Mouse (Mus musculus): ENCODE data around the gene Ttll4. TPM values are rescaled to one million over a fixed set of nuclear protein-coding genes. Genes with fewer than 3 reads are reported as not detected.
A peak's percentile ranks its signal among the peaks of the same experiment; 100 is the strongest.

Gene Ttll4
- total and polyA plus RNA-seq, 2 experiments from 2014 or later: 3.5 to 22.9 TPM

- H3K4me1 ChIP-seq (ENCODE audit: control insufficient read depth, insufficient read depth): peaks cover 5% of the 10 kb centered on the region; the same call in 1 of the 2 replicates
Measured at GRCm38 (mm10) chr1:74712046-74712445, 50.5 kb downstream of the Ttll4 start.

GRCm38 (mm10) chr1:74712461-74713098 is 51.0 kb downstream of the Ttll4 start:
- H3K27me3 ChIP-seq (ENCODE audit: control insufficient read depth, insufficient read depth, low read length): no peaks in the 10 kb centered on the region
- H3K36me3 ChIP-seq (replicated peaks; ENCODE audit: control insufficient read depth, insufficient read depth, low read length): no peaks in the 10 kb centered on the region
- H3K4me3 ChIP-seq (ENCODE audit: low read depth, low read length): peak overlapping the region; percentile 63
- DNase-seq (ENCODE audit: low spot score): no peak
- TF ChIP-seq EP300 (IDR thresholded peaks at IDR 0.05; ENCODE audit: low read depth) (no peak), CTCF (IDR thresholded peaks at IDR 0.05; ENCODE audit: low read depth) (no peak)
- 36% methylated on average over 5 of the region's 5 CpGs for WGBS
- peak overlapping the region; percentile 84 for H3K4me2 ChIP-seq (ENCODE audit: low read depth, low read length)
- peaks cover 5% of the 10 kb centered on the region; the same call in 1 of the 2 replicates for H3K4me1 ChIP-seq (ENCODE audit: control insufficient read depth, insufficient read depth)
- H3K9ac ChIP-seq (replicated peaks; ENCODE audit: low read depth, low read length): peak overlapping the region; percentile 71; the same call in 1 of the 2 replicates
- no peak for ATAC-seq (ENCODE audit: insufficient read depth, low read depth)
- no peaks in the 10 kb centered on the region for H3K9me3 ChIP-seq (replicated peaks; ENCODE audit: control insufficient read depth, low read length)
- peak overlapping the region; percentile 75 for H3K27ac ChIP-seq (ENCODE audit: low read depth)

More at GRCm38 (mm10) chr1:74712046-74712445, 50.5 kb downstream of the Ttll4 start:
- Histone ChIP-seq H3K27ac (ENCODE audit: low read depth) (no peak overlapping the region), H3K4me3 (ENCODE audit: low read depth, low read length) (no peak overlapping the region), H3K4me2 (ENCODE audit: low read depth, low read length) (no peak overlapping the region), H3K36me3 (replicated peaks; ENCODE audit: control insufficient read depth, insufficient read depth, low read length) (no peaks in the 10 kb centered on the region), H3K9ac (replicated peaks; ENCODE audit: low read depth, low read length) (no peak overlapping the region), H3K9me3 (replicated peaks; ENCODE audit: control insufficient read depth, low read length) (no peaks in the 10 kb centered on the region), H3K27me3 (ENCODE audit: control insufficient read depth, insufficient read depth, low read length) (no peaks in the 10 kb centered on the region)
- DNase-seq (ENCODE audit: low spot score): no peak
- WGBS: 82% methylated on average over 4 of the region's 4 CpGs
- ATAC-seq (ENCODE audit: insufficient read depth, low read depth): no peak
- no peak for TF ChIP-seq CTCF (IDR thresholded peaks at IDR 0.05; ENCODE audit: low read depth)
- TF ChIP-seq EP300 (IDR thresholded peaks at IDR 0.05; ENCODE audit: low read depth): no peak

GRCm38 (mm10) chr1:74713099-74713858 is 51.7 kb downstream of the Ttll4 start, which contains the start of gene Cyp27a1:
Cyp27a1 (plus strand) TSS chr1:74713574.
- peak; percentile 70 for DNase-seq (ENCODE audit: low spot score)
- Histone ChIP-seq H3K4me3 (ENCODE audit: low read depth, low read length) (peak within 1 kb of the TSS; percentile 63), H3K27me3 (ENCODE audit: control insufficient read depth, insufficient read depth, low read length) (no peaks in the 10 kb centered on the region), H3K9ac (replicated peaks; ENCODE audit: low read depth, low read length) (peak within 1 kb of the TSS; percentile 71), H3K9me3 (replicated peaks; ENCODE audit: control insufficient read depth, low read length) (no peaks in the 10 kb centered on the region), H3K4me1 (ENCODE audit: control insufficient read depth, insufficient read depth) (peaks cover 5% of the 10 kb centered on the region; the same call in 1 of the 2 replicates), H3K27ac (ENCODE audit: low read depth) (peak within 1 kb of the TSS; percentile 75), H3K36me3 (replicated peaks; ENCODE audit: control insufficient read depth, insufficient read depth, low read length) (no peaks in the 10 kb centered on the region), H3K4me2 (ENCODE audit: low read depth, low read length) (peak within 1 kb of the TSS; percentile 84)
- TF ChIP-seq CTCF (IDR thresholded peaks at IDR 0.05; ENCODE audit: low read depth): peak; percentile 23; the same call in 1 of the 2 replicates
- no peak for TF ChIP-seq EP300 (IDR thresholded peaks at IDR 0.05; ENCODE audit: low read depth)
- peak; percentile 86 for ATAC-seq (ENCODE audit: insufficient read depth, low read depth)
- 2% methylated on average over 35 of the region's 35 CpGs for WGBS

GRCm38 (mm10) chr1:74713859-74714730 is 52.5 kb downstream of the Ttll4 start:
- no peak for DNase-seq (ENCODE audit: low spot score)
- 17% methylated on average over 12 of the region's 12 CpGs for WGBS

GRCm38 (mm10) chr1:74714967-74715366 is 53.4 kb downstream of the Ttll4 start:
- Histone ChIP-seq H3K9me3 (replicated peaks; ENCODE audit: control insufficient read depth, low read length) (no peaks in the 10 kb centered on the region), H3K4me1 (ENCODE audit: control insufficient read depth, insufficient read depth) (peaks cover 5% of the 10 kb centered on the region; the same call in 1 of the 2 replicates), H3K4me2 (ENCODE audit: low read depth, low read length) (no peak overlapping the region), H3K36me3 (replicated peaks; ENCODE audit: control insufficient read depth, insufficient read depth, low read length) (no peaks in the 10 kb centered on the region), H3K27ac (ENCODE audit: low read depth) (no peak overlapping the region), H3K4me3 (ENCODE audit: low read depth, low read length) (no peak overlapping the region), H3K27me3 (ENCODE audit: control insufficient read depth, insufficient read depth, low read length) (no peaks in the 10 kb centered on the region), H3K9ac (replicated peaks; ENCODE audit: low read depth, low read length) (no peak overlapping the region)
- 54% methylated on average over 2 of the region's 2 CpGs for WGBS
- ATAC-seq (ENCODE audit: insufficient read depth, low read depth) (no peak), DNase-seq (ENCODE audit: low spot score) (no peak)
- TF ChIP-seq EP300 (IDR thresholded peaks at IDR 0.05; ENCODE audit: low read depth) (no peak), CTCF (IDR thresholded peaks at IDR 0.05; ENCODE audit: low read depth) (no peak)

More at GRCm38 (mm10) chr1:74713859-74714730, 52.5 kb downstream of the Ttll4 start:
- H3K36me3 ChIP-seq (replicated peaks; ENCODE audit: control insufficient read depth, insufficient read depth, low read length): no peaks in the 10 kb centered on the region
- ATAC-seq (ENCODE audit: insufficient read depth, low read depth): peak; percentile 14; the same call in 1 of the 2 replicates
- H3K9me3 ChIP-seq (replicated peaks; ENCODE audit: control insufficient read depth, low read length): no peaks in the 10 kb centered on the region
- H3K27me3 ChIP-seq (ENCODE audit: control insufficient read depth, insufficient read depth, low read length): no peaks in the 10 kb centered on the region
- H3K4me3 ChIP-seq (ENCODE audit: low read depth, low read length): peak overlapping the region; percentile 63
- peak overlapping the region; percentile 71 for H3K9ac ChIP-seq (replicated peaks; ENCODE audit: low read depth, low read length)
- peaks cover 5% of the 10 kb centered on the region; the same call in 1 of the 2 replicates for H3K4me1 ChIP-seq (ENCODE audit: control insufficient read depth, insufficient read depth)
- peak overlapping the region; percentile 75 for H3K27ac ChIP-seq (ENCODE audit: low read depth)
- peak overlapping the region; percentile 84 for H3K4me2 ChIP-seq (ENCODE audit: low read depth, low read length)
- TF ChIP-seq EP300 (IDR thresholded peaks at IDR 0.05; ENCODE audit: low read depth) (no peak), CTCF (IDR thresholded peaks at IDR 0.05; ENCODE audit: low read depth) (no peak)

All from heart, postnatal 0 days (tissue).